Mouse (Mus musculus): ENCODE data around the gene Nup188. TPM values are rescaled to one million over a fixed set of nuclear protein-coding genes. Genes with fewer than 3 reads are reported as not detected.
A peak's percentile ranks its signal among the peaks of the same experiment; 100 is the strongest.

Gene Nup188
- total and polyA plus RNA-seq, 2 experiments from 2014 or later, result 11.9 to 32.6 TPM

- no peak overlapping the region for H3K4me3 ChIP-seq (ENCODE audit: low read length)
- DNase-seq (ENCODE audit: low spot score) (no peak), ATAC-seq (no peak)
- H3K4me2 ChIP-seq (ENCODE audit: low read depth, low read length), result no peak overlapping the region
- H3K36me3 ChIP-seq (ENCODE audit: insufficient read depth, low read length), result peaks cover 18% of the 10 kb centered on the region; the same call in 1 of the 2 replicates
- TF ChIP-seq CTCF (IDR thresholded peaks at IDR 0.05; ENCODE audit: low read depth), result no peak
- no peak overlapping the region for H3K27ac ChIP-seq
- no peaks in the 10 kb centered on the region for H3K4me1 ChIP-seq (ENCODE audit: insufficient read depth, low read length)
- H3K9me3 ChIP-seq (ENCODE audit: low read length), result no peaks in the 10 kb centered on the region
- no peak overlapping the region for H3K9ac ChIP-seq (replicated peaks; ENCODE audit: low read length)
- WGBS, result 81% methylated on average over 10 of the region's 10 CpGs
- H3K27me3 ChIP-seq (ENCODE audit: insufficient read depth, low read length), result no peaks in the 10 kb centered on the region
Observed at GRCm38 (mm10) chr2:30250166-30251128, 35.8 kb upstream of the Nup188 start.

- ATAC-seq, result peak; percentile 39; the same call in 1 of the 2 replicates
- H3K27ac ChIP-seq, result 0 out of 2 replicates have a peak overlapping the region, but pooled peaks have one; percentile 22
- H3K9me3 ChIP-seq (ENCODE audit: low read length), result no peaks in the 10 kb centered on the region
- no peak for TF ChIP-seq CTCF (IDR thresholded peaks at IDR 0.05; ENCODE audit: low read depth)
- H3K4me3 ChIP-seq (ENCODE audit: low read length), result no peak overlapping the region
- H3K36me3 ChIP-seq (ENCODE audit: insufficient read depth, low read length), result peaks cover 29% of the 10 kb centered on the region
- no peak for DNase-seq (ENCODE audit: low spot score)
- 71% methylated on average over 5 of the region's 5 CpGs for WGBS
- no peaks in the 10 kb centered on the region for H3K27me3 ChIP-seq (ENCODE audit: insufficient read depth, low read length)
- no peak overlapping the region for H3K4me2 ChIP-seq (ENCODE audit: low read depth, low read length)
- H3K9ac ChIP-seq (replicated peaks; ENCODE audit: low read length), result no peak overlapping the region
- H3K4me1 ChIP-seq (ENCODE audit: insufficient read depth, low read length), result no peaks in the 10 kb centered on the region
Observed at GRCm38 (mm10) chr2:30251417-30252104, 34.6 kb upstream of the Nup188 start.

GRCm38 (mm10) chr2:30252521-30252920 lies 33.7 kb upstream of the Nup188 start:
- TF ChIP-seq CTCF (IDR thresholded peaks at IDR 0.05; ENCODE audit: low read depth), result no peak
- WGBS, result 59% methylated on average over 3 of the region's 3 CpGs
- no peaks in the 10 kb centered on the region for H3K27me3 ChIP-seq (ENCODE audit: insufficient read depth, low read length)
- no peaks in the 10 kb centered on the region for H3K9me3 ChIP-seq (ENCODE audit: low read length)
- ATAC-seq (no peak), DNase-seq (ENCODE audit: low spot score) (no peak)
- no peak overlapping the region for H3K9ac ChIP-seq (replicated peaks; ENCODE audit: low read length)
- no peak overlapping the region for H3K27ac ChIP-seq
- peaks cover 39% of the 10 kb centered on the region for H3K36me3 ChIP-seq (ENCODE audit: insufficient read depth, low read length)
- no peak overlapping the region for H3K4me2 ChIP-seq (ENCODE audit: low read depth, low read length)
- no peaks in the 10 kb centered on the region for H3K4me1 ChIP-seq (ENCODE audit: insufficient read depth, low read length)
- no peak overlapping the region for H3K4me3 ChIP-seq (ENCODE audit: low read length)

GRCm38 (mm10) chr2:30253809-30254208 lies 32.4 kb upstream of the Nup188 start:
- peaks cover 40% of the 10 kb centered on the region for H3K36me3 ChIP-seq (ENCODE audit: insufficient read depth, low read length)
- no peak overlapping the region for H3K9ac ChIP-seq (replicated peaks; ENCODE audit: low read length)
- no peaks in the 10 kb centered on the region for H3K27me3 ChIP-seq (ENCODE audit: insufficient read depth, low read length)
- WGBS, result 80% methylated on average over 5 of the region's 5 CpGs
- H3K4me3 ChIP-seq (ENCODE audit: low read length), result no peak overlapping the region
- H3K9me3 ChIP-seq (ENCODE audit: low read length), result no peaks in the 10 kb centered on the region
- no peak overlapping the region for H3K4me2 ChIP-seq (ENCODE audit: low read depth, low read length)
- TF ChIP-seq CTCF (IDR thresholded peaks at IDR 0.05; ENCODE audit: low read depth), result no peak
- no peak overlapping the region for H3K27ac ChIP-seq
- H3K4me1 ChIP-seq (ENCODE audit: insufficient read depth, low read length), result no peaks in the 10 kb centered on the region
- DNase-seq (ENCODE audit: low spot score) (no peak), ATAC-seq (no peak)

GRCm38 (mm10) chr2:30255631-30256395 lies 30.4 kb upstream of the Nup188 start:
- DNase-seq (ENCODE audit: low spot score), result no peak
- Histone ChIP-seq H3K9ac (replicated peaks; ENCODE audit: low read length) (no peak overlapping the region), H3K9me3 (ENCODE audit: low read length) (no peaks in the 10 kb centered on the region), H3K27me3 (ENCODE audit: insufficient read depth, low read length) (no peaks in the 10 kb centered on the region), H3K4me3 (ENCODE audit: low read length) (no peak overlapping the region), H3K4me1 (ENCODE audit: insufficient read depth, low read length) (no peaks in the 10 kb centered on the region; the same call in 1 of the 2 replicates), H3K27ac (no peak overlapping the region), H3K36me3 (ENCODE audit: insufficient read depth, low read length) (peaks cover 41% of the 10 kb centered on the region), H3K4me2 (ENCODE audit: low read depth, low read length) (no peak overlapping the region)
- 96% methylated on average over 42 of the region's 42 CpGs for WGBS
- no peak for TF ChIP-seq CTCF (IDR thresholded peaks at IDR 0.05; ENCODE audit: low read depth)
- ATAC-seq, result no peak

- Histone ChIP-seq H3K4me1 (ENCODE audit: insufficient read depth, low read length) (no peaks in the 10 kb centered on the region; the same call in 1 of the 2 replicates), H3K27me3 (ENCODE audit: insufficient read depth, low read length) (no peaks in the 10 kb centered on the region), H3K27ac (no peak overlapping the region), H3K4me2 (ENCODE audit: low read depth, low read length) (no peak overlapping the region), H3K9ac (replicated peaks; ENCODE audit: low read length) (no peak overlapping the region), H3K36me3 (ENCODE audit: insufficient read depth, low read length) (peaks cover 42% of the 10 kb centered on the region), H3K4me3 (ENCODE audit: low read length) (no peak overlapping the region), H3K9me3 (ENCODE audit: low read length) (no peaks in the 10 kb centered on the region)
- TF ChIP-seq CTCF (IDR thresholded peaks at IDR 0.05; ENCODE audit: low read depth), result no peak
- ATAC-seq, result no peak
- WGBS, result 97% methylated on average over 30 of the region's 30 CpGs
- no peak for DNase-seq (ENCODE audit: low spot score)
Observed at GRCm38 (mm10) chr2:30256616-30257350, 29.4 kb upstream of the Nup188 start.

Measured in hindbrain, postnatal 0 days (tissue).